Mouse (Mus musculus): ENCODE data around the gene Lgsn. TPM values are rescaled to one million over a fixed set of nuclear protein-coding genes. Genes with fewer than 3 reads are reported as not detected.
A peak's percentile ranks its signal among the peaks of the same experiment; 100 is the strongest.

Gene Lgsn
- not detected in 2 replicates for polyA plus RNA-seq (2015; fragmentation: Nextera tagmentation; extraction: Ambion mirVana)

GRCm38 (mm10) chr1:31176101-31176500, at the start of gene Lgsn:
Gene Lgsn (plus strand): TSS chr1:31176401.
- H3K27ac ChIP-seq, result no peak within 1 kb of the TSS
- no peak for ATAC-seq
- H3K4me2 ChIP-seq (replicated peaks), result no peak within 1 kb of the TSS
- no peak within 1 kb of the TSS for H3K9ac ChIP-seq
- H3K36me3 ChIP-seq, result no peaks in the 10 kb centered on the region
- H3K9me3 ChIP-seq, result no peaks in the 10 kb centered on the region
- no peaks in the 10 kb centered on the region for H3K27me3 ChIP-seq (replicated peaks)
- WGBS, result 73% methylated on average over 5 of the region's 5 CpGs
- H3K4me1 ChIP-seq (replicated peaks), result no peaks in the 10 kb centered on the region
- H3K4me3 ChIP-seq (replicated peaks), result no peak within 1 kb of the TSS

GRCm38 (mm10) chr1:31138387-31138786, 37.8 kb upstream of the Lgsn start:
- no peaks in the 10 kb centered on the region for H3K27me3 ChIP-seq (replicated peaks)
- no peak overlapping the region for H3K4me3 ChIP-seq (replicated peaks)
- WGBS, result 51% methylated on average over 3 of the region's 3 CpGs
- ATAC-seq, result peak; percentile 90
- H3K9ac ChIP-seq, result no peak overlapping the region
- H3K9me3 ChIP-seq, result no peaks in the 10 kb centered on the region
- H3K4me1 ChIP-seq (replicated peaks), result 0 out of 2 replicates have a peak, but pooled peaks cover 5% of the 10 kb centered on the region
- H3K36me3 ChIP-seq, result no peaks in the 10 kb centered on the region
- no peak overlapping the region for H3K4me2 ChIP-seq (replicated peaks)
- no peak overlapping the region for H3K27ac ChIP-seq

GRCm38 (mm10) chr1:31142288-31143094, 33.7 kb upstream of the Lgsn start:
- Histone ChIP-seq H3K9ac (no peak overlapping the region), H3K4me3 (replicated peaks) (no peak overlapping the region), H3K36me3 (no peaks in the 10 kb centered on the region), H3K4me2 (replicated peaks) (no peak overlapping the region), H3K27ac (no peak overlapping the region), H3K9me3 (no peaks in the 10 kb centered on the region), H3K27me3 (replicated peaks) (no peaks in the 10 kb centered on the region), H3K4me1 (replicated peaks) (0 out of 2 replicates have a peak, but pooled peaks cover 5% of the 10 kb centered on the region)
- WGBS, result 36% methylated on average over 8 of the region's 8 CpGs
- no peak for ATAC-seq

- no peak overlapping the region for H3K4me2 ChIP-seq (replicated peaks)
- WGBS, result 83% methylated on average over 2 of the region's 2 CpGs
- H3K27me3 ChIP-seq (replicated peaks), result no peaks in the 10 kb centered on the region
- no peak overlapping the region for H3K9ac ChIP-seq
- H3K27ac ChIP-seq, result no peak overlapping the region
- no peak overlapping the region for H3K4me3 ChIP-seq (replicated peaks)
- H3K4me1 ChIP-seq (replicated peaks), result 0 out of 2 replicates have a peak, but pooled peaks cover 5% of the 10 kb centered on the region
- H3K9me3 ChIP-seq, result no peaks in the 10 kb centered on the region
- ATAC-seq, result no peak
- H3K36me3 ChIP-seq, result no peaks in the 10 kb centered on the region
Measured at GRCm38 (mm10) chr1:31143571-31143970, 32.6 kb upstream of the Lgsn start.

- Histone ChIP-seq H3K4me2 (replicated peaks) (no peak overlapping the region), H3K9me3 (no peaks in the 10 kb centered on the region), H3K9ac (no peak overlapping the region), H3K27me3 (replicated peaks) (no peaks in the 10 kb centered on the region), H3K4me1 (replicated peaks) (0 out of 2 replicates have a peak, but pooled peaks cover 6% of the 10 kb centered on the region), H3K27ac (no peak overlapping the region), H3K36me3 (no peaks in the 10 kb centered on the region), H3K4me3 (replicated peaks) (no peak overlapping the region)
- ATAC-seq, result no peak
- WGBS, result 26% methylated on average over 6 of the region's 6 CpGs
Measured at GRCm38 (mm10) chr1:31149671-31150070, 26.5 kb upstream of the Lgsn start.

- Histone ChIP-seq H3K4me1 (replicated peaks) (0 out of 2 replicates have a peak, but pooled peaks cover 6% of the 10 kb centered on the region), H3K9me3 (no peaks in the 10 kb centered on the region), H3K27ac (no peak overlapping the region), H3K4me2 (replicated peaks) (no peak overlapping the region), H3K9ac (no peak overlapping the region), H3K36me3 (no peaks in the 10 kb centered on the region), H3K4me3 (replicated peaks) (no peak overlapping the region), H3K27me3 (replicated peaks) (no peaks in the 10 kb centered on the region)
- WGBS, result 65% methylated on average over 3 of the region's 3 CpGs
- no peak for ATAC-seq
Measured at GRCm38 (mm10) chr1:31150546-31150945, 25.7 kb upstream of the Lgsn start.

- no peak overlapping the region for H3K9ac ChIP-seq
- ATAC-seq, result peak; percentile 50
Measured at GRCm38 (mm10) chr1:31152799-31153426, 23.3 kb upstream of the Lgsn start.

GRCm38 (mm10) chr1:31153793-31154349, 22.3 kb upstream of the Lgsn start:
- no peak overlapping the region for H3K27ac ChIP-seq
- H3K4me2 ChIP-seq (replicated peaks), result no peak overlapping the region
- ATAC-seq, result peak; percentile 85
- H3K9ac ChIP-seq, result no peak overlapping the region
- 0 out of 2 replicates have a peak, but pooled peaks cover 6% of the 10 kb centered on the region for H3K4me1 ChIP-seq (replicated peaks)
- H3K27me3 ChIP-seq (replicated peaks), result no peaks in the 10 kb centered on the region
- no peaks in the 10 kb centered on the region for H3K36me3 ChIP-seq
- WGBS, result 12% methylated on average over 7 of the region's 7 CpGs
- no peak overlapping the region for H3K4me3 ChIP-seq (replicated peaks)
- H3K9me3 ChIP-seq, result no peaks in the 10 kb centered on the region

More at GRCm38 (mm10) chr1:31152799-31153426, 23.3 kb upstream of the Lgsn start:
- Histone ChIP-seq H3K27ac (no peak overlapping the region), H3K36me3 (no peaks in the 10 kb centered on the region), H3K9me3 (no peaks in the 10 kb centered on the region), H3K27me3 (replicated peaks) (no peaks in the 10 kb centered on the region), H3K4me2 (replicated peaks) (no peak overlapping the region), H3K4me3 (replicated peaks) (no peak overlapping the region), H3K4me1 (replicated peaks) (0 out of 2 replicates have a peak, but pooled peaks cover 6% of the 10 kb centered on the region)
- 43% methylated on average over 2 of the region's 2 CpGs for WGBS

GRCm38 (mm10) chr1:31156185-31156584, 20.0 kb upstream of the Lgsn start:
- Histone ChIP-seq H3K9me3 (no peaks in the 10 kb centered on the region), H3K4me2 (replicated peaks) (no peak overlapping the region), H3K27me3 (replicated peaks) (no peaks in the 10 kb centered on the region), H3K4me3 (replicated peaks) (no peak overlapping the region), H3K4me1 (replicated peaks) (no peaks in the 10 kb centered on the region), H3K27ac (no peak overlapping the region), H3K9ac (no peak overlapping the region), H3K36me3 (no peaks in the 10 kb centered on the region)
- WGBS, result 41% methylated on average over 2 of the region's 2 CpGs
- ATAC-seq, result peak; percentile 58

GRCm38 (mm10) chr1:31156884-31157283, 19.3 kb upstream of the Lgsn start:
- no peaks in the 10 kb centered on the region for H3K9me3 ChIP-seq
- ATAC-seq, result 0 out of 2 replicates have a peak, but pooled peaks have one; percentile 10
- no peak overlapping the region for H3K4me3 ChIP-seq (replicated peaks)
- no peak overlapping the region for H3K27ac ChIP-seq
- WGBS, result 59% methylated on average over 2 of the region's 2 CpGs
- no peak overlapping the region for H3K9ac ChIP-seq
- no peaks in the 10 kb centered on the region for H3K27me3 ChIP-seq (replicated peaks)
- H3K4me1 ChIP-seq (replicated peaks), result no peaks in the 10 kb centered on the region
- H3K4me2 ChIP-seq (replicated peaks), result no peak overlapping the region
- no peaks in the 10 kb centered on the region for H3K36me3 ChIP-seq

- Histone ChIP-seq H3K27me3 (replicated peaks) (no peaks in the 10 kb centered on the region), H3K4me1 (replicated peaks) (no peaks in the 10 kb centered on the region), H3K4me3 (replicated peaks) (no peak overlapping the region), H3K4me2 (replicated peaks) (no peak overlapping the region), H3K36me3 (no peaks in the 10 kb centered on the region), H3K27ac (no peak overlapping the region), H3K9me3 (no peaks in the 10 kb centered on the region), H3K9ac (no peak overlapping the region)
- peak; percentile 69 for ATAC-seq
- 68% methylated on average over 18 of the region's 18 CpGs for WGBS
Measured at GRCm38 (mm10) chr1:31164527-31165189, 11.5 kb upstream of the Lgsn start.

Measured in intestine, embryonic 15.5 days (tissue).